Mouse (Mus musculus): ENCODE measurements around the gene Rsad2. TPM values are rescaled to one million over a fixed set of nuclear protein-coding genes. Genes with fewer than 3 reads are reported as not detected.

Rsad2 gene
- polyA plus RNA-seq, 1 experiment, result 0.70 TPM

DNA sequence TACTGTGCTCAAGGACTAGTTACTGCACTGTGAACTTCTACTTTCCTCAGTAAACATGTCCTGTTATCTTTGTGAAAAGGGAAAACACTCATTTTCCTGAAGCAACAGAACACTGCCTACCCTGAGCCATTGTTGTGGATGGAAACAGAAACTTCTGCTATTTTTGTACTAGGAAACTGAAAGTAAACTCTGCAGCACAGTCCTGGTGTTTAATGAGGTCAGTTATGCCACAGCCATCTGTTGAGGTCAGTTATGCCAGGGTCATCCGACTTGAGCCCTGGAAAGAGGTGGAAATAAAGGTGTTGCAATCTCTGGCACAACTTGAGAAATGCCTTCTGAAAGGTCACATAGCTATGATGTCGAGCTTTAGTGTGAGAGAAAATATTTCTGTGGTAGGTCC is 3.8 kb upstream of the Rsad2 start:
- DNase-seq, result no peak
- H3K27me3 ChIP-seq (ENCODE audit: control insufficient read depth, insufficient read depth, low read length), result no peaks in the 10 kb centered on the region
- TF ChIP-seq CTCF (IDR thresholded peaks at IDR 0.05; ENCODE audit: borderline replicate concordance, insufficient read depth, low read depth, low read length), result no peak
- no peak for TF ChIP-seq POLR2A (IDR thresholded peaks at IDR 0.05; ENCODE audit: borderline replicate concordance, insufficient read depth, low read length)
- peaks cover 3% of the 10 kb centered on the region; the same call in 1 of the 2 replicates for H3K4me1 ChIP-seq (ENCODE audit: control insufficient read depth, insufficient read depth, low read length)
- H3K4me3 ChIP-seq (replicated peaks; ENCODE audit: insufficient read depth, low read depth, low read length), result no peak overlapping the region
- WGBS, result 42% methylated on average over 2 of the region's 2 CpGs
- H3K27ac ChIP-seq (ENCODE audit: insufficient read depth, low read length), result no peak overlapping the region

DNA sequence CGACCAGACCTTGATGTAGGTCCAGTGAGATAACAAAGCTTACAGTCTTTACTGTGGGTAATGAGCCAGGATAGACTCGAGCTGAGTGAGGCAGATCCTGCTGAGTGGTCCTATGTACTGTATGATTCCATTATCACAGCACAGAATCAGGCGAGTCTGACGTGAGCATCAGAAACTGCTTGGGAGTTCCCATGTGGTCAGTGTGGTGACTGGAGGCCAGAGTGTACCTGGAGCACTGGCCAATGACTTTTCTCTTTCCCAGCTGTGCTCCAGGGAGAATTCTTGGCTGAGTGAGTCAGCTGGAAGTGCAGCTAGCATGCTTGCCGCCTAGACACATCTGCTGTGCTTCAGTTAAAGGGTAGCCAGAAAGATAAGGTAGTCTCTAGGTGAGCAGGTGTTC is 1.6 kb downstream of the Rsad2 start:
- WGBS, result 52% methylated on average over 5 of the region's 5 CpGs
- no peak overlapping the region for H3K4me3 ChIP-seq (replicated peaks; ENCODE audit: insufficient read depth, low read depth, low read length)
- H3K27me3 ChIP-seq (ENCODE audit: control insufficient read depth, insufficient read depth, low read length), result no peaks in the 10 kb centered on the region
- DNase-seq, result no peak
- H3K4me1 ChIP-seq (ENCODE audit: control insufficient read depth, insufficient read depth, low read length), result peaks cover under 1% of the 10 kb centered on the region; the same call in 1 of the 2 replicates
- TF ChIP-seq POLR2A (IDR thresholded peaks at IDR 0.05; ENCODE audit: borderline replicate concordance, insufficient read depth, low read length) (no peak), CTCF (IDR thresholded peaks at IDR 0.05; ENCODE audit: borderline replicate concordance, insufficient read depth, low read depth, low read length) (no peak)
- H3K27ac ChIP-seq (ENCODE audit: insufficient read depth, low read length), result no peak overlapping the region

DNA sequence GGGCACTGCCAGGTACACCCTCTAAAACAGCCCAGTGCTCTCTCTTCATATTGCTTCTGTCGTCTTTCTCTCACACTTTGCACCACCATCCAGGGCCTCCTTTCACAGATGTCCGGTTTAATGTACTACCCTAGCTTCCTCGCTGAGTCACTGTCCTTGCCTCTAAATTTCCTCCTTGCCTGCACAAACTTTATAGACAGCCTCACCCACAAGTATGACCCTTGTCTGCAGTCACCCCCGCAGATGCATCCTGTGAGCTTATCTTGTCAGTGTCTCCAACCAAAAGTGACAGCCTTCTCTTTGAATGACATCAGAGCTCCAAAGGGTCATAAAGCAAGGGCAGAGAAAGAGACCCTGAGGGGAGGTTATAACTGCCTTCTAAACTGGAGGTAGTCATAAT is 3.3 kb downstream of the Rsad2 start:
- Histone ChIP-seq H3K4me3 (replicated peaks; ENCODE audit: insufficient read depth, low read depth, low read length) (no peak overlapping the region), H3K4me1 (ENCODE audit: control insufficient read depth, insufficient read depth, low read length) (no peaks in the 10 kb centered on the region), H3K27me3 (ENCODE audit: control insufficient read depth, insufficient read depth, low read length) (no peaks in the 10 kb centered on the region), H3K27ac (ENCODE audit: insufficient read depth, low read length) (no peak overlapping the region)
- TF ChIP-seq CTCF (IDR thresholded peaks at IDR 0.05; ENCODE audit: borderline replicate concordance, insufficient read depth, low read depth, low read length) (no peak), POLR2A (IDR thresholded peaks at IDR 0.05; ENCODE audit: borderline replicate concordance, insufficient read depth, low read length) (no peak)
- 80% methylated on average over 4 of the region's 4 CpGs for WGBS
- DNase-seq, result no peak

DNA sequence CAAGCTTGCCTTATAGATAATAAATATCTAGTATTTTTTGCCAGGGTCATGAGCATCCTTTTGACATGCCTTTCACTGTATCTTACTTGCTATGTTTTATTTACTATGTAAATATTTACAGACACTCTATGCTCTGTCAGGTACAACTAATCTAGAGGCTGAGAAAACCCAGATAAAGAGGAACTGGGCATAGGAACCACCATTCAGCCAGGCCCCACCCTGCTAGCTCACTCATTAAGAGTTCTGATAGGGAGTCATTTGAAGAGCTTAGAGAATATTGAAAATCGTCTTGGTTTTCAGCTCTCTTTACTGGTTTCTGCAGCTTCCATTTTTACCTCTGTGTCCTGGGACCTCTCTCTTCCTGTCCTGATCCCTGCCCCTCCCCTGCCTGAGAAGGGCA is 5.1 kb downstream of the Rsad2 start:
- Histone ChIP-seq H3K27me3 (ENCODE audit: control insufficient read depth, insufficient read depth, low read length) (no peaks in the 10 kb centered on the region), H3K27ac (ENCODE audit: insufficient read depth, low read length) (no peak overlapping the region), H3K4me3 (replicated peaks; ENCODE audit: insufficient read depth, low read depth, low read length) (no peak overlapping the region), H3K4me1 (ENCODE audit: control insufficient read depth, insufficient read depth, low read length) (no peaks in the 10 kb centered on the region)
- TF ChIP-seq CTCF (IDR thresholded peaks at IDR 0.05; ENCODE audit: borderline replicate concordance, insufficient read depth, low read depth, low read length) (no peak), POLR2A (IDR thresholded peaks at IDR 0.05; ENCODE audit: borderline replicate concordance, insufficient read depth, low read length) (no peak)
- DNase-seq, result no peak
- WGBS, result 55% methylated on average over 1 of the region's 1 CpGs

DNA sequence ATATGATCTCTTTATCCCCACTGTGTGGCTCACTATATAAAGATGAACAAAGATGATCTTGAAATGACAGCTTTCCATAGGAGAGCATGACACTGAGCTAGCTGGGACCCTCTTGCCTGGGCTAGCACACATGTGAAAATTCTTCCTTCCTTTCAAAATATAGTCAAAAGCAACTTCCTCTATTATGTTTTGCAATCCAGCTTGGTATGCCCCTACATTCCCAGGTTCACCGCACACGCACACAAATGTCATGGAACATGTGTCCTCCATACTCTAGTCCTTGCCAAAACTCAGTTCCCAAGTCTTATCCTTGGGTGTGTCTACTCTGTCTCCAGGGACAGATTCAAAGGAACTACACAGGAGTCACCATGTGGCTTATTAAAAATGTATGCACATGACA is 6.8 kb downstream of the Rsad2 start:
- H3K4me1 ChIP-seq (ENCODE audit: control insufficient read depth, insufficient read depth, low read length), result no peaks in the 10 kb centered on the region
- 96% methylated on average over 2 of the region's 2 CpGs for WGBS
- TF ChIP-seq CTCF (IDR thresholded peaks at IDR 0.05; ENCODE audit: borderline replicate concordance, insufficient read depth, low read depth, low read length), result no peak
- H3K4me3 ChIP-seq (replicated peaks; ENCODE audit: insufficient read depth, low read depth, low read length), result no peak overlapping the region
- H3K27ac ChIP-seq (ENCODE audit: insufficient read depth, low read length), result no peak overlapping the region
- no peaks in the 10 kb centered on the region for H3K27me3 ChIP-seq (ENCODE audit: control insufficient read depth, insufficient read depth, low read length)
- no peak for DNase-seq

DNA sequence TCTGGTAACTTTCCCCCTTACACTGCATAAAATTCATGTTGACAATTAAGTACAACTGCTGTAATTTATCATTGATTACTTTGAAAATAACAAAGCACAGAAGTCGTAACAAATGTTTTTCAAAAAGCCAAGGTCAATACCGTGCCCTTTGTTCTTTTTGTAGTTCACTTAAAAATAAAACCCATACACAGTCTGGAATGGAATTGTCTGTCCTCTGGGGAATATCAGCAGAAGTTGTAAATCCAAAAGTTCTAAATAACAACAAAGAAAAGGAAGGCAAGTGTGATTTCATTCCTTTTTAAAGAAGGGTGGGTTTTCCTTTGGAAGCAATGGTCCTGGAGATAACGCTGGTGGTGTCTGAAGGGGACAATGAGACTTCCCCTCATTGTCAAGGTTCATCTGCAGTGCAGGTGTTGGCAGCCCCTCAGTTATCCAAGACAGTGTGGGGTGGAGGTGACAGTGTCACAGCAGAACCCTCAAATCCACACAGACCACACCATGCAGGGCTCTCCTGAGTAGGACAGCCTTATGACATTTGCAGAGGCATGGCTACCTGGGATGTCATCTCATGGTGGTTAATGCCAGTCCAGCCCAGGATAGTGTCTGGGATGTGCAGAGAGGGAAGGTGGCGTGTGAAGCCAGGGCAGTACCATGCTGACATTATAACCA is 9.7 kb downstream of the Rsad2 start:
- H3K4me3 ChIP-seq (replicated peaks; ENCODE audit: insufficient read depth, low read depth, low read length), result no peak overlapping the region
- DNase-seq, result no peak
- no peaks in the 10 kb centered on the region for H3K27me3 ChIP-seq (ENCODE audit: control insufficient read depth, insufficient read depth, low read length)
- TF ChIP-seq CTCF (IDR thresholded peaks at IDR 0.05; ENCODE audit: borderline replicate concordance, insufficient read depth, low read depth, low read length), result no peak
- TF ChIP-seq POLR2A (IDR thresholded peaks at IDR 0.05; ENCODE audit: borderline replicate concordance, insufficient read depth, low read length), result no peak
- H3K27ac ChIP-seq (ENCODE audit: insufficient read depth, low read length), result no peak overlapping the region
- 87% methylated on average over 4 of the region's 4 CpGs for WGBS
- no peaks in the 10 kb centered on the region for H3K4me1 ChIP-seq (ENCODE audit: control insufficient read depth, insufficient read depth, low read length)

DNA sequence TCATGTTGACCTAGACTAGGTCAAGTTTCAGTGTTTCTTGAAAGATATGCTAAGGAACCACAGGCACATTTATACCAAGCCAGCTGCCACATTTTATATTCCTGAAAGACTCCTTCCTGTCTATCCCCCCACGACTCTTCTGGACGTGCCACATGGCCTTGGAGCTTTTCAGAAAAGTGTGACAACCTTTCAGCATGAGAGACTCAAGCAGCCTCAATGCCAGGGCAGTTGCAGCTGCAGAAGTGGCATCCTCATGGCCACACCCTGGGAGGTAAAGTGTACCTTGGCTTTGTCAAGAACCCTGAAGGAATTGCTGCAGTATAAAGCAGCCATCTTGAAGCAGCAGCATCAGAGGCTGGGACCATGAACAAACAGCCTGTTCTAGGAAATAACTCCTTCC is 11.7 kb downstream of the Rsad2 start:
- H3K4me1 ChIP-seq (ENCODE audit: control insufficient read depth, insufficient read depth, low read length), result no peaks in the 10 kb centered on the region
- no peaks in the 10 kb centered on the region for H3K27me3 ChIP-seq (ENCODE audit: control insufficient read depth, insufficient read depth, low read length)
- TF ChIP-seq CTCF (IDR thresholded peaks at IDR 0.05; ENCODE audit: borderline replicate concordance, insufficient read depth, low read depth, low read length), result no peak
- no peak for TF ChIP-seq POLR2A (IDR thresholded peaks at IDR 0.05; ENCODE audit: borderline replicate concordance, insufficient read depth, low read length)
- H3K4me3 ChIP-seq (replicated peaks; ENCODE audit: insufficient read depth, low read depth, low read length), result no peak overlapping the region
- no peak overlapping the region for H3K27ac ChIP-seq (ENCODE audit: insufficient read depth, low read length)
- whole genome bisulfite sequencing, result 94% methylated on average over 2 of the region's 2 CpGs
- no peak for DNase-seq

DNA sequence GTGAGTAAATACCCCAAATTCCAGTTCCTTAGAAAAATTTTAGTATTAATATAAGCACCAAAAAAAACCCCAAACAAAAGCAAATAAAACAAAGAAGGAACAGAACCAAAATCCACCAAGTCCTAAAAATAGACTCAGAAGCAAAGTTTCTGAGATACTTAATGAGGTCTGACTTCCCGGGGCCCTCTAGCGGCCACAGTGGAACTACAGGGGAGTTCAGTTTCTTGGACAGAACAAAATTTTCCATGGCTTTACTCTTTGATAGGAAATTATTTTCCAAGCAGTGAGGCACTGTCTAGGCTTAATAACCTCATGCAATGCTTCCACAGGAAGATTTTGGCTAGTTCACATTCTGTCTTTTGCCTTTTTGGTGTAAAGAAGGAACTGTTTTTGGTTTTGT is 12.2 kb downstream of the Rsad2 start:
- H3K4me3 ChIP-seq (replicated peaks; ENCODE audit: insufficient read depth, low read depth, low read length), result no peak overlapping the region
- 0% methylated on average over 2 of the region's 2 CpGs for WGBS
- no peaks in the 10 kb centered on the region for H3K27me3 ChIP-seq (ENCODE audit: control insufficient read depth, insufficient read depth, low read length)
- no peak overlapping the region for H3K27ac ChIP-seq (ENCODE audit: insufficient read depth, low read length)
- DNase-seq, result peak; percentile 56 to 71
- no peaks in the 10 kb centered on the region for H3K4me1 ChIP-seq (ENCODE audit: control insufficient read depth, insufficient read depth, low read length)
- TF ChIP-seq POLR2A (IDR thresholded peaks at IDR 0.05; ENCODE audit: borderline replicate concordance, insufficient read depth, low read length), result no peak
- peak; percentile 60; the same call in 1 of the 2 replicates for TF ChIP-seq CTCF (IDR thresholded peaks at IDR 0.05; ENCODE audit: borderline replicate concordance, insufficient read depth, low read depth, low read length)

All from cerebellum, adult 2 months (tissue).